Comparison of ENCODE assay signal across 8 mouse cellular contexts in the genomic region with DNA sequence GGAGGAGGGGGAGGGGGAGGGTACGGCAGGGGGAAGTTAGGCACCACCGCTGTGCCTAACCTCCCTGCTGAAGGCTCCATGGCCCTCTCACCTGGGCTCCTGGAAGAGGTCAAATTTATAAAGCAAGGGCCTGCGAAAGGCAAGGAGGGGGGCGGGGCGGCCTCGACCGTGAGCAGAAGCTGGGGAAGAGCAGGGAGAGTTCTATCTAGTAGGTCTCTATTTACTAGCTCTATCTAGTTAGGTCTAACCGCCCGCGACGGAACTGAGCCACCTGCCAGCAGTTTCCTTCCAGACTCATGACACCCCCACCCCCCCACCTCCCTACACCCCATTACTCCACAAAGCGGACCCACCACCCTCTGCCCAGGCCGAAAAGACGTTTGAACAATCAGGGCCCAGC. TPM values are rescaled to one million over a fixed set of nuclear protein-coding genes. Genes with fewer than 3 reads are reported as not detected.
DNase-seq lines count a peak whose midpoint lies in the region; ATAC-seq and TF ChIP-seq lines count a peak whose summit lies in the region.

No protein-coding gene starts in this region.

- H3K27ac ChIP-seq in kidney, postnatal 0 days: peak overlapping the region; percentile 87; the same call in 1 of the 2 replicates
- H3K27ac ChIP-seq in forebrain, embryonic 10.5 days: peak overlapping the region; percentile 82; the same call in 1 of the 2 replicates
- peak overlapping the region; percentile 80 for H3K27ac ChIP-seq in limb, embryonic 15.5 days
- H3K27ac ChIP-seq in stomach, embryonic 15.5 days: no peak overlapping the region

- H3K27me3 ChIP-seq in kidney, postnatal 0 days (ENCODE audit: insufficient read depth, low read length): no peaks in the 10 kb centered on the region
- peaks cover 45% of the 10 kb centered on the region for H3K27me3 ChIP-seq in forebrain, embryonic 10.5 days (ENCODE audit: poor library complexity, severe bottlenecking)
- H3K27me3 ChIP-seq in limb, embryonic 15.5 days: no peaks in the 10 kb centered on the region
- H3K27me3 ChIP-seq in stomach, embryonic 15.5 days (replicated peaks): no peaks in the 10 kb centered on the region

- H3K9ac ChIP-seq in kidney, postnatal 0 days (ENCODE audit: low read depth, low read length): peak overlapping the region; percentile 68; the same call in 1 of the 2 replicates
- H3K9ac ChIP-seq in limb, embryonic 15.5 days: peak overlapping the region; percentile 41; the same call in 1 of the 2 replicates
- H3K9ac ChIP-seq in stomach, embryonic 15.5 days: no peak overlapping the region

- peak overlapping the region; percentile 74 for H3K4me2 ChIP-seq in kidney, postnatal 0 days (ENCODE audit: low read length)
- H3K4me2 ChIP-seq in limb, embryonic 15.5 days: peak overlapping the region; percentile 66
- peak overlapping the region; percentile 91 for H3K4me2 ChIP-seq in stomach, embryonic 15.5 days

- WGBS in kidney, postnatal 0 days: 22% methylated on average over 14 of the region's 14 CpGs
- 19% methylated on average over 14 of the region's 14 CpGs for WGBS in forebrain, embryonic 10.5 days
- 17% methylated on average over 14 of the region's 14 CpGs for WGBS in limb, embryonic 15.5 days
- WGBS in stomach, embryonic 15.5 days: 20% methylated on average over 14 of the region's 14 CpGs

- ATAC-seq in kidney, postnatal 0 days (replicated peaks; ENCODE audit: low FRiP score, low read depth): no peak
- no peak for ATAC-seq in limb, embryonic 15.5 days (ENCODE audit: insufficient number of reproducible peaks, low FRiP score, low TSS enrichment, low read depth)
- ATAC-seq in stomach, embryonic 15.5 days (ENCODE audit: insufficient read depth, low FRiP score, low read depth): no peak
- ATAC-seq in erythroid progenitor cell, adult 5-6 weeks (replicated peaks; ENCODE audit: low FRiP score, poor library complexity, severe bottlenecking): no peak

- DNase-seq in kidney, postnatal 0 days (ENCODE audit: low spot score): no peak
- no peak for DNase-seq in kidney, adult 9 months
- DNase-seq in forebrain, embryonic 10.5 days (ENCODE audit: extremely low spot score, low spot score): no peak
- no peak for DNase-seq in adrenal gland, adult (ENCODE audit: inconsistent age in 2 of 2, low spot score in 1 of 2)
- DNase-seq in embryo, embryonic 10 days (ENCODE audit: low spot score): no peak

- H3K4me3 ChIP-seq in kidney, postnatal 0 days (replicated peaks; ENCODE audit: low read depth, low read length): peak overlapping the region; percentile 42
- peak overlapping the region; percentile 51 for H3K4me3 ChIP-seq in forebrain, embryonic 10.5 days
- peak overlapping the region; percentile 45 for H3K4me3 ChIP-seq in limb, embryonic 15.5 days
- H3K4me3 ChIP-seq in stomach, embryonic 15.5 days (replicated peaks): peak overlapping the region; percentile 42

- TF ChIP-seq CTCF in kidney, postnatal 0 days (IDR thresholded peaks at IDR 0.05; ENCODE audit: low read depth): no peak

- H3K4me1 ChIP-seq in kidney, postnatal 0 days (replicated peaks; ENCODE audit: insufficient read depth, low read length): peaks cover 25% of the 10 kb centered on the region
- peaks cover 35% of the 10 kb centered on the region for H3K4me1 ChIP-seq in forebrain, embryonic 10.5 days
- peaks cover 68% of the 10 kb centered on the region for H3K4me1 ChIP-seq in limb, embryonic 15.5 days
- peaks cover 15% of the 10 kb centered on the region for H3K4me1 ChIP-seq in stomach, embryonic 15.5 days

- H3K36me3 ChIP-seq in kidney, postnatal 0 days (ENCODE audit: insufficient read depth, low read length): no peaks in the 10 kb centered on the region
- H3K36me3 ChIP-seq in forebrain, embryonic 10.5 days (replicated peaks): no peaks in the 10 kb centered on the region
- no peaks in the 10 kb centered on the region for H3K36me3 ChIP-seq in limb, embryonic 15.5 days
- H3K36me3 ChIP-seq in stomach, embryonic 15.5 days: 0 out of 2 replicates have a peak, but pooled peaks cover under 1% of the 10 kb centered on the region

- H3K9me3 ChIP-seq in kidney, postnatal 0 days (replicated peaks; ENCODE audit: low read length): no peaks in the 10 kb centered on the region
- H3K9me3 ChIP-seq in forebrain, embryonic 10.5 days: no peaks in the 10 kb centered on the region
- H3K9me3 ChIP-seq in limb, embryonic 15.5 days: no peaks in the 10 kb centered on the region
- H3K9me3 ChIP-seq in stomach, embryonic 15.5 days: no peaks in the 10 kb centered on the region

RNA-seq across cellular contexts. Expression of gene Tns1, which starts 56.4 kb away (rescaled TPM):
- 65.4 and 71.8 TPM in 2 replicates for polyA plus RNA-seq in kidney, postnatal 0 days (2015; fragmentation: Nextera tagmentation; extraction: Ambion mirVana)
- polyA plus RNA-seq in forebrain, embryonic 10.5 days (2016; fragmentation: Nextera tagmentation; extraction: Ambion mirVana): 11.6 and 15.9 TPM in 2 replicates
- 59.9 and 65.2 TPM in 2 replicates for polyA plus RNA-seq in limb, embryonic 15.5 days (2015; fragmentation: Nextera tagmentation; extraction: Ambion mirVana)
- polyA plus RNA-seq in stomach, embryonic 15.5 days (2015; fragmentation: Nextera tagmentation; extraction: Ambion mirVana): 34.5 and 40.3 TPM in 2 replicates
- total RNA-seq in erythroid progenitor cell, adult 5-6 weeks (2015; ENCODE audit: low replicate concordance): 20.5 and 21.6 TPM in 2 replicates
- total RNA-seq in erythroid progenitor cell, adult 5-6 weeks (2017; ENCODE audit: low replicate concordance): 20.0 and 49.5 TPM in 2 replicates

RNA-seq across cellular contexts. Expression of gene Rufy4, which starts 57.5 kb away (rescaled TPM):
- polyA plus RNA-seq in kidney, postnatal 0 days (2015; fragmentation: Nextera tagmentation; extraction: Ambion mirVana): 0.07 and 0.18 TPM in 2 replicates
- 0.27 and 0.35 TPM in 2 replicates for polyA plus RNA-seq in forebrain, embryonic 10.5 days (2016; fragmentation: Nextera tagmentation; extraction: Ambion mirVana)
- polyA plus RNA-seq in limb, embryonic 15.5 days (2015; fragmentation: Nextera tagmentation; extraction: Ambion mirVana): 0.35 and 0.84 TPM in 2 replicates
- 0.23 and 0.43 TPM in 2 replicates for polyA plus RNA-seq in stomach, embryonic 15.5 days (2015; fragmentation: Nextera tagmentation; extraction: Ambion mirVana)
- not detected in 2 replicates for total RNA-seq in erythroid progenitor cell, adult 5-6 weeks (2015; ENCODE audit: low replicate concordance)
- total RNA-seq in erythroid progenitor cell, adult 5-6 weeks (2017; ENCODE audit: low replicate concordance): 0.13 TPM in 1 of 2 replicates, not detected in the other
